Mouse (Mus musculus): ENCODE results near the gene Sppl2b.

- TF ChIP-seq GATA1 (IDR thresholded peaks at IDR 0.05; ENCODE audit: low read length) = no peak
- TF ChIP-seq TAL1 (IDR thresholded peaks at IDR 0.05; ENCODE audit: low read length) = no peak
Observed at GRCm38 (mm10) chr10:80911891-80912290, 56.8 kb downstream of the Sppl2b start.
